Mouse (Mus musculus): ENCODE measurements around the gene Adam33.
"Not testable (repeated sequence)": the region's sequence is repeated elsewhere in the genome, so short reads cannot be mapped to it uniquely, and the experiment has no call there.

Adam33 gene

GRCm38 (mm10) chr2:131055631-131056030, 8.0 kb downstream of the Adam33 start:
- peak; percentile 77 for DNase-seq

GRCm38 (mm10) chr2:131054646-131055264, 8.9 kb downstream of the Adam33 start:
- DNase-seq, result no peak

DNA sequence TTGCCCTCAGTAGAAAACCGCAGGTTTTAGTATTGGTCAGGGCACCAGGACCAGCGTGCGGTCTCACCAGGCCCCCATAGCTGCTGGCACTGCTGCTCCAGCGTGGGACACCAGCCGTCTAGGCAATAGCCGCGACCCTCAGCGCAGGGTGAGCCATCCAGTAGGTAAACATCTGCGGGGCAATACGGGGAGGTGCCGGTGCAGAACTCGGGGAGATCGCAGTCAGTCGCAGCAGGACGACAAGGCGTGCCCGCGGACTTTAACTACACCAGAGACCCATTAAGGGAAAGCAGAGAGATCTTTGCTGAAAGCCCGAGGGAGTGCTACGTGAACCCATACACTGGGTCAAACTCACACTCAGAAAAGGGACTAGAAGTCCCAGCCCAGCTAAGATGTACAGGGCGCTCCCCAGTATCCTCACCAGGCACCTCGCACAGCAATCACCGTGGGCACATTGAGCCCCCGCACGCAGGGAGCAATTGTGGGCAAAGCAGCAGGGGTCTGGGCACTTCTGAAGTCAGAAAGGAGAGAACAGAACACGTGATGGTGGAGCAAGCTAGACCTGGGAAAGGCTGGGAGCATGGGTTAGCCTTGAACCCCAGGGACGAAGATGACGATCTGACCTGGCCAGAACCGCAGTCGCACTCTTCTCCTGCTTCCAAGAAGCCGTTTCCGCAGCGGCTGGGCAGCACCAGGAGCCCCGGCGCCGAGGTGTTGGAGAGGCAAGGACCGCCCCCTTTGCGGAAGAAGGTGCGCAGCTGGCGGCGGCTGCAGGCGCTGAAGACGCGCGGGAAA, 9.6 kb downstream of the Adam33 start:
- peak; percentile 63 for DNase-seq

DNA sequence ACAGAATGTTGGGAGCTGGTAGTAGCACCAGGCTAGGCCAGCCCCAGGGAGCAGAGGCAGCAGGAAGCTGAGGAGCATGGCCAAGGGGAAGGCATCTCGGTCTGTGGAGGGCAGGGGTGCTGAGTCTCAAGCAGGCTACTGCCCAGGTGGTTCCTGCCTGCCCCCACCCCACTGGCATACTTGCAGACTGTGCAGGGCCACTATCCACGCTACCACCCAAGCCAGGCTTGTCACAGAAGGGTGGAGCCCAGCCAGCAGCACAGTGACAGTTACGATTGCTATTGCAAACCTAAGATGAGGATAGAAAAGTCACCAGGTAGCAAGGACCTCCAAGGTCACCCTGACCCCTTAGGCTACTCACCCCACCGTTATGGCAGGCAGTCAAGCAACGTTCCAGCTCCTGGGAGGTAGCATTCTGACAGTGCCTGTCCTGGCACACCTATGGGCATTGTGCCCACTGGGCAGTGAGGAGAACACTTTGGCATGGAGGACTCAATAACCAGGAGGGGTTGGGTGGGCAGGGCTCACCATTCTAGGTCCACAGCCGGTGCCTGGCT, 10.7 kb downstream of the Adam33 start:
- DNase-seq, result no peak

DNA sequence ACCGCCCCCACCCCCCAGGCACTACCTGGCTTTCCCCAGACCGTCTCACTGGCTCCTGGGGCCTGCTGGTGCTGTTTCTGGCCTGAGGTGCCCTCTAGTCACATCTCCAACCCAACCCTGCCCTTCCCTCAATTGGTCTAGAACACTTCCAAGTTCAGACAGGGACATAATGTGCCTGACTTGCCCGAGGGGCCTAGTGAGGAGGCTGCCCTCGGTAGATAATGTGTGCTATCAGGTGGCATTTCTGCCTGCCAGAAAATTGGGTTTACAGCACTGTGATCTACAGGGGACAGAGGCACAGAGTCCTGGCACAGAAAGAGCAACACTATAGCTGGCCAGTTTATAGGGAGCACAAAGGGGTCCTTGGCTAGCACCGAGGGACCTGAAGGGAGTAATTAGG, 11.6 kb downstream of the Adam33 start:
- no peak for DNase-seq

GRCm38 (mm10) chr2:131046025-131046424, 17.6 kb downstream of the Adam33 start:
- DNase-seq, result no peak

DNA sequence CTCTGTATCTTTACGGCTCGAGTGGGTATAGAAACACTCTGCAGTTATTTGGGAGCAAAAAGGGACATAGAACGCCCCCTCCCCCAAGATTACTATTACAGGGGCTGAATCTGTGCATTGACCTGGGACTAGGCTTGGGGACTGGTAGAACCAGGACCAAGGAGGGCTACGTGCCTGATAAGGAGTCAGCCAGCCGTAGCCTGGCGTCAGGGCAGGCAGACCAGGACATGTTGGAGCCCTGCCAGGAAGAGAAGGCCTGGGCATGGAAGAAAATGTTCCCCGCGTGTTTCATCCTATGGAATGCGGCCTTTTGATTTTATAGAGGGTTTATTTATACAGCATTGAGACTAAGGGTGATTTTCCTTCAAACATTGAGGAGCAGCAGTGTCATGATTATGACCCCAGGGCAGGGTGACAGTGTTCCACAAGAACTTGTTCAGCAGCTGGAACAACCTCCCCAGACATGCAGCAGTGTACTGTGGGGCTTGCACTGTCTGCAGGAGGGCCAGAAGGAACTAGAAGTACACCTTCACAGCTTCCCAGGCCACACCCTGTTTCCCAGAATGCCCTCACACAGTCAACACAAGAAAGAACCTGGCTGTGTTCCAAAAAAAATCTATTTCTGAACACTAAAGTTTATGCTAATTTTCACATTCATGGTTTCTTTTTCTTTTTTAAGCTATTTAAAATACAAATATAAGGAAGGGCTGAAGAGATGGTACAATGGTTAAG, 18.5 kb downstream of the Adam33 start:
- DNase-seq, result no peak

DNA sequence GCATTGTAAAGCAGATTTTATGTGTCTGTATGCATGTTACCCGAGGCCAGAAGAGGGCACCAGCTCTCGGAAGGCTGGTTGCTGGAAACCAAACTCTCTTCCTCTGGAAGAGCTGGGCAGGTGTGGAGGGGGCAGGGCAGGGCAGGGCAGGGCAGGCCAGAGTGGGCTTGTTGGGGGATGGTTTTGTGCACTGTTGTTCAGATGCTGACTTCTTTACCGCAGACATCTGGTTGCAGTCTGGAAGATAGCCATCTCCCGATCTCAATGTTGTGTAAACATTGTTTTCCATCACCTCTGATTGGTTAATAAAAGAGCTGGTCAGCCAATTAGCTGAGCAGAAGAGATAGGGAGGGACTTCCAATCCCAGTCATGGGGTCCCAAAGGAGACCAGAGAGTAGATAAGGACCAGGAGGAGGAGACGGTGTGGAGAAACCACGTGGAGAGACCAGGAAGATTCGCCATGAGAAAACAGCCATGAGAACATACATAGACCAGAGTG, 19.2 kb downstream of the Adam33 start:
- DNase-seq, result no peak

GRCm38 (mm10) chr2:131042988-131043387, 20.6 kb downstream of the Adam33 start, which contains the start of gene Gfra4:
Gfra4 (minus strand) TSS chr2:131043088.
- DNase-seq, result no peak

DNA sequence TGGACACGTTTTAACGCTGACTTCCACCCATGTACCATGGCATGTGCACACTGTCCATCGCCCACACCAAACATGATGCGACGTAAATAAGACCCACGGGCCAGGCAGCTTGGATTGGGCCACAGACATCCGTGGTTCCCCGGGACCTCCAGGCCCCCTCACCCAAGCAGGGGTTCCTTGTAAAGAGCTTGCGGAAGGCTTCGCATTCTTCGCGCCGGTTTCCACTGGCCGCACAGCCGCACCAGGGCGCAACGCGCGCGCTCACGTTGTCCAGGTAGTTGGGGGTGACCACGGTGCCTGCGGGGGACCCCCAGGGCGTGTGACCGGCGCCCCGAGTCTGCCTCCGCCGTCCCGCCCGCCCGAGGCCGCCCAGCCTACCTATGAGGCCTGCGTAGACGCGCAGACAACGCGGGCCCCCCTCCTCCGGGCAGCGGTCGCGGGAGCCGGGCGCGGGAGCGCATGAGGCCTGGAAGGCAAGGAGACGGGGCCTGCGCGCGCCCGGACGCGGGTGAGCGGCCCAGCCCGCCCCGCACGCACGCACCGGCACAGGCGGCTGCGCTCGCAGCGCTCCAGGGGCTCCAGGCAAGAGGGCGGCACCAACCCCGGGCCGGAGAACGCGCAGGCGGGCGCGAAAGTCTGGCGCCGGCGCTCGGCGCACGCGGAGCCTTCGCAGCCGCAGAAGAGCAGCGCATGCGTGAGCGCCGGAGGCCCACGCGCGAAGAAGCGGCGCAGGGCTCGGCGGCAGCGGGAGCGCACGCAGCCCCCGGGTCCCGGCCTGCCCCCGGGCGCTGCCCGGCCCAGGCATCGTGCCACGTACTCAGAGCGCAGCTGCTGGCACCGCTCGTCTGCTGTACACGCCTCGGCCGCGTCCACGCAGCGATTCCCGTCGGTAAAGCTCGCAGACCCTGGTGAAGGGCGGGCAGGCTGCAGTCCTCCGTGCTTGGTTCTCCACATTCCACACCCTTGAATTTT, 22.5 kb downstream of the Adam33 start:
- DNase-seq, result peak; percentile 63

DNA sequence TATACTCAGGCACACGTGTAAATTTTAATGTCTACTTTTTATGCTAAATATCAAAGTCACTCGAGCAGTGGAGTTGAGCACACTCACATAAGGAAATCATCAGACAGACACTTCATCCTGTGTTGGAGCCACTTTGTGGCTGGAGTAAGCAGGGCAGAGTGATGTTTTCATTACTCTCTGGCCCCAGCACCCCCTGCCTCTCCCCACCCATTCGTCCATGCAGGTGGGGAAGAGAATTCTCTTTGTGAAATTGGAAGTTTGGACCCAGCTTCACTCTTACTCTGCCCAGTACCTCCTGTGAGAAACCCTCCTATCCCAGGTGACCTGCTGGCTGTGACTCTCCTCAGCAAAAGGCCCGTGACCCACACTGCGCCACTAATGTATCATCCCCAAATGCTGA, 24.9 kb downstream of the Adam33 start:
- no peak for DNase-seq

- no peak for DNase-seq
Measured at GRCm38 (mm10) chr2:131038197-131038596, 25.4 kb downstream of the Adam33 start.

DNA sequence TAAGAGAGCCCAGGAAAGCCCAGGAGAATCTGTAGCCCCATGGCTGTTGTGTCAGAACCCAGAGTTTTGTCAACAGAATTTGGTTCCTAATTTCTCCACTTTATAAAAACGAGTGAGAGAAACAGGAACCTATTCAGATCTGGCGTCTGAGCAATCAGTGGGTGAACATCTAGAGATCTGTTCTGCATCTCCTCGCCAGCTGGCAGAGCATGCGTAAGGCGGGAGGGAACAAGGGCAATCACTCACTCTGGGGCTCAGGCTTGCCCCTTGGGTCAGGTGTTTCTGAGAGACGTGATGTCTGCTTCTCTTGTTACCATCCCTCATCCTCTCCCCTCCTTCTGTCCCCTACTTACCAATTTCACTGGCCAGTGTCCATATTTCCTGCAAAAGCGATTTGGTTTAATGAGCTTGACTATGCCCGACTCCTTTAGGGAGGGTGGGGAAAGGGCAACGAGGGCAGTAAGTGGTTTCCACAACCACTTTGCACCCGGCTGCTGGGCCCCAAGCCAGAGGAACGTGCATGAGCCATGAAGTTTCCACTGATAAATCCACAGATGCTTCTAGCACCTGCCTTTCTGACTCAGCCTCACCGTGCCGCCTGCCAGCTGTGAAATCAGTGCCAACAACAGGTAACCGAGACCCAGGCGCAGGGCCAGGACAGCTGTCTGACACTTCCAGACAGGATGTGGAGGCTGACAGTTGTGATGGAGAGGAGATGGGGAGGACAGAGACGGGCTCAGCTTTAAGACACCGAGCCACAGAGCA, 26.2 kb downstream of the Adam33 start:
- DNase-seq, result no peak

DNA sequence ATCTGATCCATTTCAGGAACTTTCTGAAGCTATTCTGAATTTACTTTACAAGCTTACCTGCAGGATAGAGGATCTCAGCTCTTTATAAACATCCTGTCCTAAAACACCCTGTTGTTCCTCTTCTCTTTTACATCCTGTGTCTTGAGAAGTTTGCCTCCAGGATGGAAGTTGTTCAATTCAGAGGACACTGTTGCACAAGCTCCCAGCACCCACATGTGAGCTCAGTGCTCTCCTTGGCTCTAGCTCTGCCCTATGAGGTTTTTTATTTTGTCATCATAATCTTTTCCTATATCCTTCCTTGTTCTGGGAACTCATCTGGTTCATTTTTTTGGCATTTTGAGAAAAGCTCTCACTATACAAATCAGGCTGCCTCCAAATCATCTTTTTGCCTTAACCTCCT, 26.9 kb downstream of the Adam33 start:
- DNase-seq, result no peak

GRCm38 (mm10) chr2:131036343-131036742, 27.3 kb downstream of the Adam33 start:
- no peak for DNase-seq

DNA sequence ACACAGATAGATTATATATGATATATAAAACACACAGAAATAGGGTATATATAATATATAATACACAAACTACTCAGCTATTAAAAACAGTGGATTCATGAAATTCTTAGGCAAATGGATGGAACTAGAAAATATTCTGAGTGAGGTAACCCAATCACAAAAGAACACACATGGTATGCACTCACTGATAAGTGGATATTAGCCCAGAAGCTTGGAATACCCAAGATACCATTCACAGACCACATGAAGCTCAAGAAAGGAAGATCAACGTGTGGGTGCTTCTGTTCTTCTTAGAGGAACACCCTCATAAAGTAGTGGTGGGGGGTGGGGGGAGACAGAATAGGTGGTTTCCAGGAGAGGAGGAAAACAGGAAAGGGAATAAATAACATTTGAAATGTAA, 32.2 kb downstream of the Adam33 start:
- not testable (repeated sequence) for DNase-seq

GRCm38 (mm10) chr2:131030998-131031397, 32.6 kb downstream of the Adam33 start:
- DNase-seq, result no peak

GRCm38 (mm10) chr2:131030561-131030960, 33.1 kb downstream of the Adam33 start:
- no peak for DNase-seq

DNA sequence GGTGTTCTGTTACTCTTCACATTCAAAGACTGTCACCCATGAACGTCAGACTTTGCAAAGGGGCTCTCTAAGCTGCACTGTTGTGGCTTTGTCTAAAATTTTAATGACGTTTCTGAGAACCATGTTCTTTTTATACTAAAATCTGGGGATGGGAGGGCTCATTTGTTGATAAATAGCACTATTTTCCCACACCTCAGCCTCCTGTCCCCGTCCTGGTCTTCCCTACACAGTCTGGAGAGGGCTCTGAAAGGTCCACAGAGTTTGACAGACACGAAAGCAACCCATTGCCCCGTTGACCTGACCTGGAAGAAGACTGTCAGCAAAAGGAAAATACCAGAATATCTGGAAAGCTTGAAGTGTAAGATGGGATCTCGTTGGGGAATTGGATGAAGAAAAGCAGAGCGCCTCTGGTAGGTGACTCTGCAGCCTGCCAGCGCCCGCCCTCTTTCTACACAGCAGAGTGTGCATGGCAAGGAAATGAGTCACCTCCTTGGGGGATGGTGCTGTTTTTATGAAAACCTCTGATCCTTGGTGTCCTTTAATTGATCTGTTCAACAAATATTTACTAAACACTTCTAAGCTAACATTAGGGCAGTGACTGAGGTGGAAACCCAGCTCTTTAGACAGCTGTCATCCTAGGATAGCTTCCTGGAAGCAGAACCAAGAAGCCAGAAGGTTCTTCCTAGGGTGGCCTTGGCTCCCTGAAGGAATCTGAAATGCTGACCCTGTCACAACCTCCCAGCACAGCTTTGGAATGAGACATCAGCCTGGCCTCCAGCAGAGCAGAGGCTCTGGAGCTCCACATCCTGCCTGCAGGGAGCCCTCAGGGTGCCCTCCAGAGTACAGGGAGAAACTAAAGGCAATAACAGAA, 34.3 kb downstream of the Adam33 start:
- no peak for DNase-seq

GRCm38 (mm10) chr2:131026941-131027340, 36.7 kb downstream of the Adam33 start:
- DNase-seq, result no peak

All from embryo, embryonic 11 days (tissue).